Comparison of ENCODE assay signal across 17 mouse cellular contexts in genomic region chr8:13188052-13188555, GRCm38 (mm10).
"Had no signal": no experiment of that assay in that cellular context is flagged by ENCODE, and none has a peak within 500 bp of the region (broad histone marks: within the 10 kb centered on the region; RNA-seq: fewer than 3 reads in every experiment).

No protein-coding gene starts in this region.

- ATAC-seq: liver, embryonic 12.5 days; midbrain, embryonic 13.5 days; midbrain, embryonic 15.5 days had no signal

- H3K36me3 ChIP-seq: midbrain, embryonic 15.5 days; neural tube, embryonic 12.5 days had no signal

- H3K4me1 ChIP-seq: liver, embryonic 12.5 days; midbrain, embryonic 10.5 days; midbrain, embryonic 13.5 days; midbrain, embryonic 15.5 days; neural tube, embryonic 12.5 days had no signal

- H3K27ac ChIP-seq: liver, embryonic 12.5 days; liver, embryonic 14.5 days; midbrain, embryonic 10.5 days; midbrain, embryonic 13.5 days; midbrain, embryonic 15.5 days; neural tube, embryonic 12.5 days had no signal

- H3K9me3 ChIP-seq: liver, embryonic 12.5 days; midbrain, embryonic 10.5 days; midbrain, embryonic 13.5 days; midbrain, embryonic 15.5 days; neural tube, embryonic 12.5 days had no signal

- H3K4me3 ChIP-seq: liver, embryonic 12.5 days; midbrain, embryonic 10.5 days; midbrain, embryonic 13.5 days; midbrain, embryonic 15.5 days; neural tube, embryonic 12.5 days had no signal

- DNase-seq: lung, adult 18-20 months; lung, embryonic 14.5 days; lung, postnatal 10 days; lung, postnatal 4 days; right cerebral cortex, adult 18-20 months; right cerebral cortex, postnatal 25 days; right cerebral cortex, postnatal 4 days; spleen, adult 18-20 months; thymus, adult 18-20 months; thymus, postnatal 14 days; thymus, postnatal 36 days had no signal

- H3K4me2 ChIP-seq: liver, embryonic 12.5 days; lung, embryonic 14.5 days; midbrain, embryonic 13.5 days; midbrain, embryonic 15.5 days; neural tube, embryonic 12.5 days had no signal

- H3K9ac ChIP-seq: liver, embryonic 12.5 days; liver, embryonic 14.5 days; lung, embryonic 14.5 days; midbrain, embryonic 13.5 days; midbrain, embryonic 15.5 days; neural tube, embryonic 12.5 days had no signal

- H3K27me3 ChIP-seq: liver, embryonic 12.5 days; midbrain, embryonic 13.5 days; midbrain, embryonic 15.5 days; neural tube, embryonic 12.5 days had no signal
